Mouse (Mus musculus): ENCODE measurements at regions not wholly inside any gene's neighbourhood (a gene's known extent, or its start where the extent isn't known, plus 50 kb on each side); places are given as distances from the start of the nearest gene placed in this dataset.

- in situ Hi-C loops (cut with MboI, MseI) = loop anchor here (5.0 kb wide), 2 partner anchors 336 to 446 kb away; no protein-coding TSS in a partner anchor
Observed at GRCm38 (mm10) chr6:123930951-123931350, 77.7 kb upstream of the Vmn2r25 start.

GRCm38 (mm10) chr6:123937930-123938329 lies 84.7 kb upstream of the Vmn2r25 start:
- in situ Hi-C loops (cut with MboI, MseI) = no loop called here

GRCm38 (mm10) chr6:123961321-123961720 lies 63.0 kb upstream of the Vmn2r26 start:
- in situ Hi-C loops (cut with MboI, MseI) = no loop called here

GRCm38 (mm10) chr6:123971180-123971579 lies 53.2 kb upstream of the Vmn2r26 start:
- in situ Hi-C loops (cut with MboI, MseI) = no loop called here

Measured in T-helper 1 cell (primary cell).